Mouse (Mus musculus) retina, postnatal 7 days (tissue): ENCODE data around the gene Tacc2.
"Not testable (repeated sequence)": the region's sequence is repeated elsewhere in the genome, so short reads cannot be mapped to it uniquely, and the experiment has no call there.

Experiments used
- DNase-seq: peaks from one replicate; pipeline ENCODE4 v3.0.0-alpha.2; 2012; ENCODE audit warnings: low read depth, low spot score

Gene Tacc2

DNA sequence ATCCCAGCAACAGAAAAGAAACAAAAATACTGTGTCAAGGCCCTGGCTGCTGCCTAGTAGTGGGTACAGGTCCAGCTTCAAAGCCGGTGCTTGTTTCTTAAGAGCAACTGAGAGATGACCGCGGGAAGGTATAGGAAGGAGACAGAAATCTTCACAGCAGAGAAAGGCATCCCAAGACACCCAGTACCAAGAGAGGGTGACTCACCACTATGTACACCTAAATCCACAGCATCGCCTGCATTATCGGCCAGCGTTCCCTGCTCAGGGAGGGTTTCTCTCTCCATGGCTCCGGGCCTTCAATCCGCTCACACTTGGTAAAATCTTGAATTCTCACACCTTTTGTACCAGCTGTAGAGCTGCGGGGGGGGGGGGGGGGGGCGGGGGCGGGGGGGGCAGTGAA, 4.4 kb upstream of the Tacc2 start, which contains the start of gene Nsmce4a:
Gene Nsmce4a, minus strand, starts transcription at position 298 of the 400 bp plus-strand sequence.
- DNase-seq = no peak

- DNase-seq = no peak
These were observed 3.5 kb upstream of the Tacc2 start for GRCm38 (mm10) chr7:130573746-130574145.

- DNase-seq = no peak
These were observed 2.8 kb upstream of the Tacc2 start for GRCm38 (mm10) chr7:130574211-130574991.

DNA sequence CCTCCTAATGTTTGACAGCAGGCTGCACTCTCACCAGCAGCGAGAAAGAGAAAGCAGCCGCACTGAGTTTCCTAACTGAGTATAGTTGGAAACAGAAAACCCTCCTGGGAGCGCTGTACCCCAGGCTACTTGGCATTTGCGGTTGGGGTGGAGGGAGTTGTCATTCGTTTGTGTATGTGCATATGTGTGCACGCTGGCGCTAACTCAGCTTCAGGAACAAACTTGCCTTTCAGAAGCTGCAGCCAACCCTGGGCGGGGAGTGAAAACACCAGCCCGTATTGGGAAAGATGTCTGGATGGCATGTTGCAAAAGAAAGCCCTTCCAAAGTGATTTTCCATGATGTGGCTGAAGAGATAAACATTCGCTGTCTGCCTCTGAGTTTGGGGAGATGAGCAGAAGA, 257 bp upstream of the Tacc2 start:
- DNase-seq = no peak

DNA sequence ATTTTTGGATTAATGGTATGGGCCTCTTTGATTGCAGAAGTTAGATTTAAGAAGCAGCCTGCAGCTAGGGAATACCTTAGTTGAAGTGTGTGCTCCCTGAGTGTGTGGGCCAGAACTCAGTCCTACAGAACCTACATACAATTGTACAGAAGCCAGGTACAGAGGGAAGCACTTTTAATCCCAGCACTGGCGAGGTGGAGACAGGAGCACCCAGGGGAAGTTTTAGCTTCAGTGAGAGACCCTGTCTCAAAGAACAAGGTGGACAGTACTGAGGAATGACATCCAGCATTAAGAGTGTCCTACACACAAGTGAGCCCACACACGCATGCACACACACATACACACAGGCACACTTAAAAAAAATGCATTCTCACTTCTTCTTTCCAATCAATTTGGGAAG, 828 bp downstream of the Tacc2 start:
- DNase-seq = no peak

GRCm38 (mm10) chr7:130578607-130579006, 1.4 kb downstream of the Tacc2 start:
- no peak for DNase-seq

DNA sequence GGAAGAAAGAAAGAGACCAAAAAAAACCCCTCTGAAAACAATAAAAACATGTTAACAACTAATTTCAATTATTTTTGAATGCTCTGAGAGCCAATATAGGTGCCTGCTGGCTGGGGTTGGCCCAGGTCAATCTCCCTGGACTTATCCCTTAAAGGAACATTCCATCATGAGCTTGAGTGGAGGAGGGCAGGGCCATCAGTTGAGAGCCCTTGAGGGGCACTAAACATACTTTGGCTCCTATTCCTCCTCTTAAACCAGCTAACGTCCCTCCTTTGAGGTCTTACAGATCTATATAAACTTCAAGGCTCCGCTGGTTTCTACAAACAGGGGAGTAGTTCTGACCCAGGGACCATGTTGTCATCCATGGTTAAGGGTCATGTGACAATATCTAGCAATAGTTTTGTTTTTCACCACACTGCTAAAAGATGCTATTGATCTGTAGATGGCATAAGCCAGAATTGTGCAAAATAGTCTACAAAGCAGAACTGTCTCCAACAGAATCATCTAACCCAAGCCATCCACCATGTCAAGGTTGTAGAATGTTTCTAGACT, 9.4 kb downstream of the Tacc2 start:
- DNase-seq = no peak

GRCm38 (mm10) chr7:130590081-130590828, 13.0 kb downstream of the Tacc2 start:
- DNase-seq = no peak

DNA sequence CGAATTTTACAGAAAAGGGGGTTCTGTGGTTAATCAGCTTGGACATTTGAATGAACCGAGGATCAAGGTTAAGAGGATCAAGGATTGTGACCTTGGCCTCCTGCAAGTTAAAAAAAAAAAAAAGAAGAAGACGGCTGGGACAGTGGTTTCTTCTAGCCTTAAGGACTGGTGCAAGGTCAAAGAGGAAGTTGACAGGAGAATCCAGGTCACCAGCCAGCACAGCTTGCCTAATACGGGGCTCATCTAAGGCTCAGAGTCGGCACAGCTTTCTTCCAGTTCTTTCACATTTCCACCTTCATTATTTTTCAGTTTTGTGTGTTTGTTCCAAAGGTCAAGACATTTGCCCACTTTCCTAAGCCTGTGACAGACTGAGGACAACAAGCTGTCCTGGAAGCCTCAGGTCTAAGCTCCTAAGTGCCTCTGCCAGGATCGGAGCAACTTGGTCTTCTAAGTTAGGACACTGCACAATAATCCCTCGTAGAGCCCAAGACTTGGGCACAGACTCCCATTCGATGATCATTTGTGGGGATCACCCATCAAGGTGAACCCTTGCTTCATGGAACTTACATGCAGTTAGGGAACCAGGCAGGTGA, 13.7 kb downstream of the Tacc2 start:
- no peak for DNase-seq

GRCm38 (mm10) chr7:130592975-130593374, 15.7 kb downstream of the Tacc2 start:
- not testable (repeated sequence) for DNase-seq

GRCm38 (mm10) chr7:130593375-130594239, 16.4 kb downstream of the Tacc2 start:
- not testable (repeated sequence) for DNase-seq

GRCm38 (mm10) chr7:130596079-130596855, 19.0 kb downstream of the Tacc2 start:
- not testable (repeated sequence) for DNase-seq

GRCm38 (mm10) chr7:130597546-130597945, 20.3 kb downstream of the Tacc2 start:
- DNase-seq = no peak

DNA sequence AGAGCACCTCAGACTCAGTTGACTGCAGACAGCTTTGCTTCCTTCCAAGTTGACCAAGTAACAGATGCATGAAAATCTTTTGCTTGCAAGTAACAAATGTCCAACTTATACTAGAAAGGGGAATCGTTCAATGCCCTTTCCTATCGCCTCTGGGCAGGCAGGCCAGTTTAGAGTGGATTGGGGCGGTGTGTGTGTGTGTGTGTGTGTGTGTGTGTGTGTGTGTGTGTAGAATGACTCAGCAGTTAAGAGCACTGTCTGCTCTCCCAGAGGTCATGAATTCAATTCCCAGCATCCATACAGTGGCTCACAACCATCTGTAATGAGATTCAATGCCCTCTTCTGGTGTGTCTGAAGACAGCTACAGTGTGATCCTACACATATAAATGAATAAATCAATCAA, 22.8 kb downstream of the Tacc2 start:
- DNase-seq = no peak

DNA sequence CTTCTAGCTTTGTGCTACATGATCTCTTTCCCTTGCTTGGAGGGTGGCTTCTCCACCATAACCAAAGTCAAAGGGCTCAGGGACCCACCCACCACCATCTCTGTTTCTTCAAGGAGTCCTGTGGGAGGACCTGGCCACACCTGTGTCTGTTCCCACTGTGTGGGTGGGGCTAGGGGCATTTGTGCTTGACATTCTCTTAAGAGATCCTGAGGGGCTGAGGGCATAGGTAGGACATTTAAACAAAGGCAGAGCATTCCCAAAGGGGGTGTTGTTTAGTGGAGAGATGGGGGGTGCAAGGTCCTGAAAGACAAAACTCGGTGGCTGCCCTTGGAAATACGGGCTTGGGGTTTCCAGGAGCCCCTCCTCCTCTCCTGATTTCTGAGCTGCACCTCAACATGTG, 23.3 kb downstream of the Tacc2 start:
- DNase-seq = no peak

DNA sequence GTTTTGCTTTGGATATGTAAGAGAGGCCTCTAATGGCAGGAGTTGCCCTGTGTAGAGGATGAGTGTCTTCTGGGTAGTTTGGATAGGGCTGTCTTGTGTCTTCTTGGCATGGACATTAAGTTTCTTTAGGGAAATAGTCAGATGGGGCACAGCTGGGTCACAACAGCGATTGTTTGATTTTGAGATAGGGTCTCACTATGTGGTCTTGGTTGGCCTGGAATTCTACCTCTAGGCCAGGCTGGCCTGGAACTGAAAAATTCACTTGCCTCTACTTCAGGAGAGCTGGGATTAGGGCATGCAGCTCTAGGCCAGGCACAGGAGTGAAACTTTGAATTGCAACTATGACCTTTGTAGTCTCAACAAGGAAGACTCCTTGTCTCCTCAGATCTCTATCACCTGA, 25.6 kb downstream of the Tacc2 start:
- DNase-seq = no peak

DNA sequence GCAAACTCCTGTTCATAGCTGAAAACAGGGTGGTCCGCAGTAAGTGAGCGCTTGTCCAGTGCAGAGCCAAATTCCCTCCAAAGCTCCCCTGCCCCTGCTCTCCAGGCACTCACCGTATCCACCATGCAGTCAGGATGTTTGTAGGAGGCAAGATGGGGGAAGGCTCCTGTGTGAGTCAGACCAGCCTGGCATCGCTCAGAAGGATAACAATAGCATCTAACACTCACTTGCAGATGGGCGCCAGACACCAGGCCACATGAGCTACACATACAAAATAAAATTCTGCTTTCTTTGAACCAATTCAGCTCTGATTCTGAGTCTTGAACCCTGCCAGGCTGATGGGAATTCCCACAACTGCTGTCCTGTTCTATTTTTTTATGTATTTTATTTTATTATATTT, 26.3 kb downstream of the Tacc2 start:
- no peak for DNase-seq

DNA sequence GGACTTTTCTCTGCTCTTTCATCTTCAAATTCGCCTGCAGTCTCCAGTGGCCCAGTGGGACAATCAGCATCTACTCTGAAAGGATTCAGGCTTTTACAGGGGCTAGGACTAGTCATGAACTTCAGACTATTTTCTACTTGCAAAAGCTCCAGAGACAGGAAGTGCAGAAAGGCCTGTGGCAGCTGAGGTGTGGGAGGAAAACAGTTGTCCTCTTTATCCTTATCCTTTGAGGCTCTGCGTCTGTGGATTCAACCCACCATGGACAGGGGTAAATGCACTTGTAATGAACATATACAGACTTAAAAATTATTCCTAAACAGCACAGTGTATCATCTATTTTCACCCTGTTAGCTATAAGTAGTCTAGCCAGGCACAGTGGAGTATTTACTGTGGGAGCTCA, 27.2 kb downstream of the Tacc2 start:
- DNase-seq = no peak

DNA sequence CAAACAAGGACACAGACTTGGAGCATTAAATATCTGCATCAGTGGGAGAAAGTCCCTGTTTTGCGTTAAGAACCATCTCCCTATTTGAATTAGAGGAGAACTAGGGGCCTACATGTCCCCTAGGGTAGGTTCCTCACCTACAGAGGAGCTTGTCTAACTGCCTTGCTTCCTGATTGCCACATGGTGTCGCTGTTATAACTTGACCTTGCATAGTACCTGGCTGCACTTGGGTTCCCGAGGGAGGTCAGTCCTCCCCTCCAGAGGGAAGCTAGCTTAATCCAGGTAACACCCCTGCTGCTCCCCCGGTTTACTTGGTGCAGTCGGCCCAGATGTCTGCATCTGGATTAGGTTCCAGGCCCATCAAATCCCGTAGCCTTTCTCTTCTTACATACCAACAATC, 27.9 kb downstream of the Tacc2 start:
- DNase-seq = no peak

DNA sequence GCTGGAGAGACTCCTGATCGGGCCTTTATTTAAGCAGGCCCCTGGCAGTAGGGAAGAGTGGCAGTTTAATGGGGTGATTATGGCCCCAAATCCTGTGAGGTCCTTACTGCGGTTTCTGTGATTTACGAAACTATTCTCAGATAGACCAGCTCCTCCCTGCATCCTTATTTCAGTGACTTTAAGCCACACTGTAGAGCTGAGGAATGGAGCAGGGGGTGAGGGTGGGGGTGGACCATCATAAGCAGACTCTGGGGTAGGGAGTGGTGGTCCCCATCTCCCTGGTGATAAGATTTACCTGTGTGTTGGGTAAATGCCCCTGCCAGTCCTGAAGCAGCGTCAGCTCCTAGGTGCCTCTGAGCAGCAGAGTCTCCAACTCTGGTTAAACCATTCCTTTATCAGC, 29.7 kb downstream of the Tacc2 start:
- no peak for DNase-seq

DNA sequence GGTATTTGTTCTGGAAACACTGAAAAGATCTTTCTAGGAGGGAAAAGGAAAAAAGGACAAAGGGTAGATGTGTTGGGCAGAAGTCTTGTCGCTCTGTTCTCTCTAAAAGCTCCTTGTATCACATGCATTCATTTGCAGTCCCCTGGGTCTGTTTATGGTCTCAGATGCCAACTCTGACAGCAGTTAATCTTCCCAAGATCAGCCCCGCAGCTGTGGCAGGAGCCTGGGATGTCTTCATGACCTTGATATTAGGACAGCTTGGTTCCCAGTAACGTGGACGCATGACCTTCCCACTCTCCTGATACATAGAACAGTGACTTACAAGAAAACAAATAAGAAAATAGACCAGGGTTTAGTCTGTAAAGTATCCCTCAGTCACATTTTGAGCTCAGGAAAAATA, 36.7 kb downstream of the Tacc2 start:
- DNase-seq = no peak
